Mouse (Mus musculus) megakaryocyte, adult 5-6 weeks (primary cell): ENCODE data around the gene Tut7. TPM values are rescaled to one million over a fixed set of nuclear protein-coding genes. Genes with fewer than 3 reads are reported as not detected.
"Not testable (repeated sequence)": the region's sequence is repeated elsewhere in the genome, so short reads cannot be mapped to it uniquely, and the experiment has no call there.

Experiments
- ATAC-seq: 2 replicates; pipeline ENCODE4 v1.8.0; 2016; ENCODE audit warnings: mild to moderate bottlenecking, inconsistent platforms; ENCODE audit not compliant: poor library complexity, severe bottlenecking
- total RNA-seq, 2 experiments: library from RNA; stranded (forward) in 1 of 2; stranded (reverse) in 1 of 2; fragments of 153-499, 151-499 nt in 1 of 2; fragments of 221-1000, 200-1000 nt in 1 of 2; gene quantifications; 2 replicates each; pipeline versions ENCODE4 v1.2.3 to v1.2.4; 2015 to 2017

Gene Tut7
- total RNA-seq, 2 experiments from 2014 or later: 95.1 to 177 TPM

- peak; percentile 54 for ATAC-seq
These were observed 12.0 kb upstream of the Tut7 start for GRCm38 (mm10) chr13:59834786-59835452.

DNA sequence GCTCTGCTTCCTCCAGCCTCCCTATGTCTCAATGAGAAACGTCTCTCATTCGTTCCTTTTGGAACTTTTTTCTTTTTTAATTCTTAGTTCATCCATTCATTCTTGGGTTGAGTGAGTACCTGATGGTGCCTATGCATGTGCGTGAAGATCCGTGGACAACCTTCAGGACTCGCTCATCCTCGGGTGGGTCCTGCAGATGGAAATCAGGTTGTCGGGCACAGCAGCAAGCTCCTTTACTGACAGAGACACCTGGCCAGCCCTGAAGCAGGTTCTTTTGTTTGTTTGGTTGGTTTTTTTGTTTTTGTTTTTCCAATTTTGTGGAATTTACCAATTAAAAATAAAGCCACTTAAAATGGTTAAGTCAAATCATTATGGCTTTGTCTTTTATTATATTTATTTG lies 9.9 kb upstream of the Tut7 start:
- no peak for ATAC-seq

DNA sequence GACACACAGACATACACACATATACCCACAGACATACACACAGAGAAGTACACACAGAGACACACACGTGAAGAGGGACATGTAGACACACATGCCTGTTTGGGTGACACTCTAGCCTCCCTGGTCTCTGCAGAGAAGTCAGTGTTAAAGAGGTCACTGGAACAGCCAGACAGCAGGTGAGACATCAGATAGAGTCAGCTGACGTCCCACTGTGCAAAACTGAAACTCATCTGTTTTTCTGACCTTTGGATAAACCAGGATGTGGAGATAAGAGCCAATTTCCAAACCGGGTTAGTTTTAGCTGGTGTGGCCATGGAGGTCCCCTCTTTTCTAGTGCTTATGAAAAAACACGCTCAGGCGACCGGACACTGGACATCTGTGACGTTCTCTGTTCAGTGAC lies 9.5 kb upstream of the Tut7 start:
- ATAC-seq: no peak

DNA sequence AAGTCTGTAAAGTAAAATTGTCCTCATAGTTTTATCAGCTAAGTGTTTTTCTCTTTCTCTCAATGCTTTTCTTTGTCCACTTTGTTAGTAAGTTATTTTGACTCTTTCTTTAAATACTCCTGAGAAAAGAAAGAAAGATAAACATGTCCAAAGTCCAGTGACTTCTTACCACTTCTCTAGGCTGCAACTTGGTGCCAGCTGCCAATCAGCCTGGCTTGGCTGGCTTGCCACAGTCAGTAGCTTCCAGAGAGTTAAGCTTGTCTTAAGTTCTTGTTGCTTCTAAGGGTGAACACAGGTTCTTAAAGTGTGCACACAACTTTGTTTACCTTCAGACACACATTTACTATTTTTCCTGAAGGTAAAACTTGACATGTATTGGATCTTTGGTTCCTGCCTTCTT lies 3.0 kb upstream of the Tut7 start:
- ATAC-seq: no peak

GRCm38 (mm10) chr13:59820836-59821235 lies 2.1 kb downstream of the Tut7 start:
- no peak for ATAC-seq

DNA sequence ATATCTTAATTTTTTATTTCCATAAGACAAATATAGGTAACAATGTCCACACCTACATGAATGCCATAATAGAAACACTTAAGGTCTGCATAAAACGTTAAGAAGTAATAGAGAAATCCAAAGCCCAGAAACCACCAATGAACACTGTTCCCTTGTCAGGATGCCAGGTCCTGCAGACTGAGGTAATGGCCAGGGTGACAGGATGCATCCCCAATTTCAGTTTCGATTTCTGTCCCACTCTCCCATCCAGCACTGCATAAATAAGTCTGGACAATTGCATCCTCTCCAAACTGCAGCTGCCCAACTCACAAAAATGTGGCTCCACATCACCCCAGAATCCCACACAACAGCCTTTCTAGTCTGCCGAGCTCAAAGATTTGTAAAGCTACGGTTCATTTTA lies 2.8 kb downstream of the Tut7 start:
- no peak for ATAC-seq

- no peak for ATAC-seq
These were observed 5.6 kb downstream of the Tut7 start for GRCm38 (mm10) chr13:59817352-59817751.

GRCm38 (mm10) chr13:59814109-59814591 lies 8.8 kb downstream of the Tut7 start:
- ATAC-seq: peak; percentile 45; the same call in 1 of the 2 replicates

- ATAC-seq: no peak
These were observed 11.4 kb downstream of the Tut7 start for GRCm38 (mm10) chr13:59811581-59811980.

- ATAC-seq: no peak
These were observed 21.9 kb downstream of the Tut7 start for GRCm38 (mm10) chr13:59801000-59801399.

GRCm38 (mm10) chr13:59800077-59800476 lies 22.9 kb downstream of the Tut7 start:
- peak; percentile 54 for ATAC-seq

GRCm38 (mm10) chr13:59798306-59798705 lies 24.6 kb downstream of the Tut7 start:
- peak; percentile 64 for ATAC-seq

DNA sequence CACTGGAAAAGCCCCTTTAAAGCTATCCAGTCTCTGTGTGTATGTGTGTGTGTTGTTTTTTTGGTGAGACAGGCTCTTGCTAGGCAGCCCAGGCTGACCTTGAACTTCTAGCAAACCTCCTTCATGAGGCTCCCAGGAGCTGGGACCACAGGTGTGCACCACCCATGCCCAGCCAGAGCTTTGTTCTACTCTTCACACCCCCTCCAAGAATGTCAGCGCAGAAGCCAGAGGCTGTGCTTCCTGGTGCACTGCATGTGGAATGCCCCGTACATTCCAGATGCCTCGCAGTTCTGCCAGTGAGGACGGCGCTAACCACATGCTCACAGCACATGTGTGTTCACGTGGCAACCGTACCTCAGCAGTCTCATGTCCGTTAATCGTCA lies 26.5 kb downstream of the Tut7 start:
- ATAC-seq: no peak

GRCm38 (mm10) chr13:59795807-59796465 lies 27.0 kb downstream of the Tut7 start:
- peak; percentile 22; the same call in 1 of the 2 replicates for ATAC-seq

DNA sequence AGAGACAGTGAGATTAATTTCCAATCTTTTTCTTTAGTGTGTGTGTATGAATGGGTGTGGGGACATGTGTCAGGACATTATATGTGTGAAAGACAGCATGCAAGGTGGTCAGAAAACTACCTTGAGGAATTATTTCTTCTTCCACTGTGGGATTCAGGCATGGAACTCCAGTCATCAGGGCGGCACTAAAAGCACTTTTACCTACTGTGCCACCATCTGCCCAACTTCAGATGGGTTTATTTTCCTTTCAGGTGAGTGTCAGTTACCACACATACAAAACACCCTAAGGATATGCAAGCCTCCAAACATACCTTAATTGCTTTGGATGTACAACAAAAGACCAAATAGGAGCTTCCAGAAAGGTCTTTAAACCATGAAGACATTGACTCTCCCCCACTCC lies 28.2 kb downstream of the Tut7 start:
- ATAC-seq: no peak

DNA sequence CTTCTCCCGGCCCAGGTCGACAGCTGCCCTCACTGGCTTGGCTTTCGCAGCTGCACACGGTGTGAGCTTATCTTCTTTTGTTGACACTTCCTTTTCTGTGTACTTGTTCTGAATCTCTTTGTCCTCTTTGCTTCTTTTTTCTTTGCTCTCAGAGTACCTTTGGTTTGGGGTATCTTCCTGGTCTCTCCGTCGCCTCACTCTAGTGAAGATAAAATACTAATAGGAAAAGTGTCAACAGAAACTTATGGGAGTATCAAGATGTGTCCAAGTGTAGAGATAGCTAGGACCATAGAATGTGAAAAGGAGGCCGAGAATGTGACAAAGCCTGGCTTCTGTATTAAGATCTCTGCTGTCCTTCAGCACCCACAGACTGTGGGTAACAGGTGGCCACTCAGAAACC lies 40.8 kb downstream of the Tut7 start, which contains the start of gene Gm49354:
Gene Gm49354, minus strand, starts transcription at position 101 of the 400 bp plus-strand sequence.
- no peak for ATAC-seq

- ATAC-seq: not testable (repeated sequence)
These were observed 43.1 kb downstream of the Tut7 start for GRCm38 (mm10) chr13:59779744-59780264.

DNA sequence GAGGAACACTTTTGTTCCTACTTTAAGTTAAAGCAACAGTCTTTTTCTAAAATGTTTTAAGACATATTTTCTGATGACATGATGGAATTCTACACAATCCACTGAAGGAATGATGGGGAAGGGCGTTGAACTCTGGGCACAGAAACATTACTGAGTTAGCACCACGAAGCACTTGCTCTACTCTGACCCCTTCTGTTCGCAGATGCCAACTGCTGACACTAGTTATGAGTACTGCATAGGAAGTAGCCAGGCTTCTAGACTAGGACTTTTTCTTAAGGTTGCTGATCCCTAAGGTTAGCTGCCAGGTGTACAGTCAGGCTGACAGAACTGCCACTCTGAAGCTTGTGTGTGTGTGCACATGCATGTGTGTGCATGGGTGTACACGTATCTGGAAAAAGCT lies 43.7 kb downstream of the Tut7 start:
- ATAC-seq: no peak

- ATAC-seq: no peak
These were observed 47.8 kb downstream of the Tut7 start for GRCm38 (mm10) chr13:59775168-59775567.

DNA sequence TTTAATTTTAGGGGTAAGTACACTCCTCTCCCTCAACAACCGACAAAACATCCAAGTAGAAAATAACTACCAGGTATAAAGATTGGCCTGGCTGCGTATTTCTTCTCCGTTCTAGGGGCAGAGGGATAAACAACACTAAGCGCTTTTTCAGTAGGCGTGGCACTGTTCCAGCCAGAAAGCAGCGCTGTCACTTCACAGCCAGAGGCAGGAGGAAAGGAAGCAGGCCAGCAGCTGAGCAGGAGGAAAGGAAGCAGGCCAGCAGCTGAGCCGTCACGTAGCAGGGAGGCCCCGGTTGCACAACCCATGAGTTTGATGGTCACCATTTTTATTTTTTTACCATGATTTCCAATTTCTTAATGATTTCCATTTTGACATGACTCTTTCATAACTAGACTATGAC lies 51.7 kb downstream of the Tut7 start:
- ATAC-seq: peak; percentile 56

DNA sequence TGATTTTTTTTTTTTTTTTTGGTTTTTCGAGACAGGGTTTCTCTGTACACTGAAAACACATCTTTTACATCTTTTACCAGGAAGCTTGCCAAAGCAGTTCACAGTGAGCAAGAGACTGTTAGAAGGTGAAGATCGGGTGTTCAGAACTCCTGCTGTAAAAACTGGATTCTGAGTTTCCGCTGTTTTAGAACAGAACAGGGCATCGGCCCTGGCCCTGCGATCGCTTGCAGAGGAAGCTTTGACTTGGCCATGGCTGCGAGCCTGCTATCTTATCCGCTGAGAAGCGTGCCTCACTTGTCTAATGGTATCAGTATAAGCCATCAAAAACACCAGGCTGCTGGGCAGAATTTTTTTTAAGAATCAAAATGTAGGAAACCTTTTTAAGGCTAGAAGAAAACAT lies 52.1 kb downstream of the Tut7 start:
- no peak for ATAC-seq

- ATAC-seq: peak; percentile 56
These were observed 52.8 kb downstream of the Tut7 start for GRCm38 (mm10) chr13:59770164-59770562.
